Mouse (Mus musculus) liver, adult 2 months (tissue): ENCODE data around the gene Slc5a5.

ENCODE experiments used
- CTCF ChIP-seq: fragments of 200-500 bp; IDR thresholded peaks from 2 replicates; pipeline ENCODE4 v1.5.1; 2011; ENCODE audit warnings: low read depth, low read length, control low read depth
- POLR2A ChIP-seq: fragments of 200-500 bp; IDR thresholded peaks from 2 replicates; pipeline ENCODE4 v1.6.1; 2011; ENCODE audit warnings: low read length, control low read depth; ENCODE audit not compliant: insufficient read depth; ENCODE audit errors: extremely low read depth

GRCm38 (mm10) chr8:70905831-70906736 lies 13.5 kb upstream of the Slc5a5 start, which contains the start of gene Map1s:
- no peak for TF ChIP-seq CTCF
- no peak for TF ChIP-seq POLR2A
